Mouse (Mus musculus): ENCODE data around the gene Frmpd1. TPM values are rescaled to one million over a fixed set of nuclear protein-coding genes. Genes with fewer than 3 reads are reported as not detected.
A peak's percentile ranks its signal among the peaks of the same experiment; 100 is the strongest.

Gene Frmpd1
- polyA plus RNA-seq, 1 experiment = 8.9 TPM

GRCm38 (mm10) chr4:45242163-45242562, 57.5 kb downstream of the Frmpd1 start:
- TF ChIP-seq CTCF (IDR thresholded peaks at IDR 0.05; ENCODE audit: borderline replicate concordance, insufficient read depth, low read depth, low read length) (no peak), POLR2A (IDR thresholded peaks at IDR 0.05; ENCODE audit: borderline replicate concordance, insufficient read depth, low read length) (no peak)
- Histone ChIP-seq H3K4me1 (ENCODE audit: control insufficient read depth, insufficient read depth, low read length) (no peaks in the 10 kb centered on the region), H3K27ac (ENCODE audit: insufficient read depth, low read length) (no peak overlapping the region), H3K4me3 (replicated peaks; ENCODE audit: insufficient read depth, low read depth, low read length) (no peak overlapping the region), H3K27me3 (ENCODE audit: control insufficient read depth, insufficient read depth, low read length) (no peaks in the 10 kb centered on the region)
- no peak for DNase-seq
- 90% methylated on average over 7 of the region's 7 CpGs for WGBS

- H3K27me3 ChIP-seq (ENCODE audit: control insufficient read depth, insufficient read depth, low read length) = no peaks in the 10 kb centered on the region
- DNase-seq = no peak
- no peak overlapping the region for H3K27ac ChIP-seq (ENCODE audit: insufficient read depth, low read length)
- WGBS = 53% methylated on average over 15 of the region's 15 CpGs
- H3K4me1 ChIP-seq (ENCODE audit: control insufficient read depth, insufficient read depth, low read length) = no peaks in the 10 kb centered on the region
- TF ChIP-seq POLR2A (IDR thresholded peaks at IDR 0.05; ENCODE audit: borderline replicate concordance, insufficient read depth, low read length) (no peak), CTCF (IDR thresholded peaks at IDR 0.05; ENCODE audit: borderline replicate concordance, insufficient read depth, low read depth, low read length) (no peak)
- H3K4me3 ChIP-seq (replicated peaks; ENCODE audit: insufficient read depth, low read depth, low read length) = no peak overlapping the region
Measured at GRCm38 (mm10) chr4:45243211-45243902, 58.7 kb downstream of the Frmpd1 start.

- Histone ChIP-seq H3K4me1 (ENCODE audit: control insufficient read depth, insufficient read depth, low read length) (no peaks in the 10 kb centered on the region), H3K27ac (ENCODE audit: insufficient read depth, low read length) (no peak overlapping the region), H3K27me3 (ENCODE audit: control insufficient read depth, insufficient read depth, low read length) (no peaks in the 10 kb centered on the region), H3K4me3 (replicated peaks; ENCODE audit: insufficient read depth, low read depth, low read length) (no peak overlapping the region)
- no peak for DNase-seq
- WGBS = 69% methylated on average over 8 of the region's 8 CpGs
- TF ChIP-seq CTCF (IDR thresholded peaks at IDR 0.05; ENCODE audit: borderline replicate concordance, insufficient read depth, low read depth, low read length) = no peak
- TF ChIP-seq POLR2A (IDR thresholded peaks at IDR 0.05; ENCODE audit: borderline replicate concordance, insufficient read depth, low read length) = no peak
Measured at GRCm38 (mm10) chr4:45251265-45251664, 66.6 kb downstream of the Frmpd1 start.

- DNase-seq = peak in 1 of 2 experiments; percentile 3
- H3K27me3 ChIP-seq (ENCODE audit: control insufficient read depth, insufficient read depth, low read length) = no peaks in the 10 kb centered on the region
- 40% methylated on average over 9 of the region's 9 CpGs for WGBS
- no peaks in the 10 kb centered on the region for H3K4me1 ChIP-seq (ENCODE audit: control insufficient read depth, insufficient read depth, low read length)
- TF ChIP-seq POLR2A (IDR thresholded peaks at IDR 0.05; ENCODE audit: borderline replicate concordance, insufficient read depth, low read length) (no peak), CTCF (IDR thresholded peaks at IDR 0.05; ENCODE audit: borderline replicate concordance, insufficient read depth, low read depth, low read length) (no peak)
- no peak overlapping the region for H3K27ac ChIP-seq (ENCODE audit: insufficient read depth, low read length)
- H3K4me3 ChIP-seq (replicated peaks; ENCODE audit: insufficient read depth, low read depth, low read length) = no peak overlapping the region
Measured at GRCm38 (mm10) chr4:45252861-45253262, 68.2 kb downstream of the Frmpd1 start.

GRCm38 (mm10) chr4:45253839-45254601, 69.3 kb downstream of the Frmpd1 start:
- Histone ChIP-seq H3K4me1 (ENCODE audit: control insufficient read depth, insufficient read depth, low read length) (no peaks in the 10 kb centered on the region), H3K4me3 (replicated peaks; ENCODE audit: insufficient read depth, low read depth, low read length) (no peak overlapping the region), H3K27ac (ENCODE audit: insufficient read depth, low read length) (no peak overlapping the region), H3K27me3 (ENCODE audit: control insufficient read depth, insufficient read depth, low read length) (no peaks in the 10 kb centered on the region)
- DNase-seq = peak in 1 of 2 experiments; percentile 24
- 26% methylated on average over 11 of the region's 11 CpGs for WGBS
- TF ChIP-seq POLR2A (IDR thresholded peaks at IDR 0.05; ENCODE audit: borderline replicate concordance, insufficient read depth, low read length) = no peak
- TF ChIP-seq CTCF (IDR thresholded peaks at IDR 0.05; ENCODE audit: borderline replicate concordance, insufficient read depth, low read depth, low read length) = no peak

- WGBS = 39% methylated on average over 4 of the region's 4 CpGs
- DNase-seq = no peak
- no peak overlapping the region for H3K4me3 ChIP-seq (replicated peaks; ENCODE audit: insufficient read depth, low read depth, low read length)
- no peak overlapping the region for H3K27ac ChIP-seq (ENCODE audit: insufficient read depth, low read length)
- H3K4me1 ChIP-seq (ENCODE audit: control insufficient read depth, insufficient read depth, low read length) = no peaks in the 10 kb centered on the region
- no peaks in the 10 kb centered on the region for H3K27me3 ChIP-seq (ENCODE audit: control insufficient read depth, insufficient read depth, low read length)
- no peak for TF ChIP-seq CTCF (IDR thresholded peaks at IDR 0.05; ENCODE audit: borderline replicate concordance, insufficient read depth, low read depth, low read length)
- no peak for TF ChIP-seq POLR2A (IDR thresholded peaks at IDR 0.05; ENCODE audit: borderline replicate concordance, insufficient read depth, low read length)
Measured at GRCm38 (mm10) chr4:45259232-45259832, 74.7 kb downstream of the Frmpd1 start.

GRCm38 (mm10) chr4:45261551-45261950, 76.9 kb downstream of the Frmpd1 start:
- no peak overlapping the region for H3K27ac ChIP-seq (ENCODE audit: insufficient read depth, low read length)
- no peaks in the 10 kb centered on the region for H3K4me1 ChIP-seq (ENCODE audit: control insufficient read depth, insufficient read depth, low read length)
- no peak for DNase-seq
- no peak overlapping the region for H3K4me3 ChIP-seq (replicated peaks; ENCODE audit: insufficient read depth, low read depth, low read length)
- 51% methylated on average over 4 of the region's 4 CpGs for WGBS
- H3K27me3 ChIP-seq (ENCODE audit: control insufficient read depth, insufficient read depth, low read length) = no peaks in the 10 kb centered on the region
- TF ChIP-seq POLR2A (IDR thresholded peaks at IDR 0.05; ENCODE audit: borderline replicate concordance, insufficient read depth, low read length) = no peak
- TF ChIP-seq CTCF (IDR thresholded peaks at IDR 0.05; ENCODE audit: borderline replicate concordance, insufficient read depth, low read depth, low read length) = no peak

Measured in cerebellum, adult 2 months (tissue).